Mouse (Mus musculus): ENCODE results near the gene Rnf114.

The Rnf114 gene

GRCm38 (mm10) chr2:167541324-167541723 is 48.9 kb downstream of the Rnf114 start:
- no peak for DNase-seq

GRCm38 (mm10) chr2:167541761-167542160 is 49.3 kb downstream of the Rnf114 start:
- DNase-seq = no peak

- no peak for DNase-seq
These were observed 49.9 kb downstream of the Rnf114 start for GRCm38 (mm10) chr2:167542361-167542760.

GRCm38 (mm10) chr2:167543121-167544003 is 50.9 kb downstream of the Rnf114 start:
- DNase-seq = no peak

GRCm38 (mm10) chr2:167544004-167544356 is 51.5 kb downstream of the Rnf114 start:
- DNase-seq = no peak

- no peak for DNase-seq
These were observed 52.0 kb downstream of the Rnf114 start for GRCm38 (mm10) chr2:167544456-167544855.

GRCm38 (mm10) chr2:167546447-167547195 is 54.2 kb downstream of the Rnf114 start:
- no peak for DNase-seq

- no peak for DNase-seq
These were observed 55.0 kb downstream of the Rnf114 start for GRCm38 (mm10) chr2:167547444-167547843.

GRCm38 (mm10) chr2:167548961-167549360 is 56.5 kb downstream of the Rnf114 start:
- DNase-seq = no peak

- no peak for DNase-seq
These were observed 58.0 kb downstream of the Rnf114 start for GRCm38 (mm10) chr2:167550341-167550854.

GRCm38 (mm10) chr2:167551342-167551920 is 59.0 kb downstream of the Rnf114 start:
- DNase-seq = peak; percentile 50 to 64

GRCm38 (mm10) chr2:167552292-167552691 is 59.8 kb downstream of the Rnf114 start:
- DNase-seq = no peak

GRCm38 (mm10) chr2:167552927-167553402 is 60.5 kb downstream of the Rnf114 start:
- DNase-seq = peak; percentile 39 to 56

GRCm38 (mm10) chr2:167555766-167556165 is 63.3 kb downstream of the Rnf114 start:
- DNase-seq = peak; percentile 44 to 69

- no peak for DNase-seq
These were observed 67.0 kb downstream of the Rnf114 start for GRCm38 (mm10) chr2:167559413-167559812.

GRCm38 (mm10) chr2:167562101-167562500 is 69.7 kb downstream of the Rnf114 start:
- no peak for DNase-seq

GRCm38 (mm10) chr2:167563035-167563434 is 70.6 kb downstream of the Rnf114 start:
- no peak for DNase-seq

- DNase-seq = no peak
These were observed 71.3 kb downstream of the Rnf114 start for GRCm38 (mm10) chr2:167563703-167564102.

GRCm38 (mm10) chr2:167564551-167565311 is 72.3 kb downstream of the Rnf114 start:
- DNase-seq = no peak

GRCm38 (mm10) chr2:167565312-167565656 is 72.8 kb downstream of the Rnf114 start:
- DNase-seq = no peak

GRCm38 (mm10) chr2:167565682-167566081 is 73.2 kb downstream of the Rnf114 start:
- DNase-seq = no peak

Measured in thymus, postnatal 36 days (tissue).